Mouse (Mus musculus): ENCODE measurements around the gene Rsph9. TPM values are rescaled to one million over a fixed set of nuclear protein-coding genes. Genes with fewer than 3 reads are reported as not detected.
A peak's percentile ranks its signal among the peaks of the same experiment; 100 is the strongest.

Rsph9 gene
- total and polyA plus RNA-seq, 3 experiments: not detected

DNA sequence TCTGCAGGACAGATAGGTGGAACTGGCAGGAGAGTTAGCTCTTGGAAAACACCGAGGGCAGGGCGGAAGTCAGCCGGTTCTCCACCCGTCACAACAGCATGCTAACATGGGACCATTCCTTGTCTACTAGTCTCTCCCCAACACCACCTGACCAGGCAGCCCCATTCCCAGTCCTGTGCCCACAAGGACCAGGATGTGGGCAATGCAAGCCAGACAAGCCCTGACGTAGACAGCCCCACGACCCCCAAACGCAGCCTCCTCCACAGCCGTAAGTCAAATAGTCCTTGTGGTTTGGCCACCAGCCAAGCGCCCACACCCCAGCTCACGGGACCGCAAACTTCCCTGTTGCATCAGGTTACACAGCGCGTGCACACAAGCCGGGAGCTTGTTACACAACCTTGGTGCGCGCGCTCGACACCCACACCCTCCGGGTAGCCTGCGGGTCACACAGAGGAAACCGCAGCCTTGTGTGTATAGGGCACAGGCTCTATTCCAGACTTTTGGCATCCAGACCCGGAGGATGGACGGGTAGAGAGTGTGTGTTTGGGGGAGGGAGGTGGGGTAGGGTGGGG is 70.2 kb downstream of the Rsph9 start:
- TF ChIP-seq POLR2AphosphoS5 (IDR thresholded peaks at IDR 0.05; ENCODE audit: insufficient replicate concordance, low read depth, low read length) (no peak), CTCF (IDR thresholded peaks at IDR 0.05; ENCODE audit: low read depth, low read length) (no peak), GATA1 (IDR thresholded peaks at IDR 0.05; ENCODE audit: borderline replicate concordance, low read length) (no peak), GATA2 (IDR thresholded peaks at IDR 0.05; ENCODE audit: borderline replicate concordance, low read depth, low read length) (no peak), TAL1 (conservative IDR thresholded peaks at IDR 0.05; ENCODE audit: low read depth, low read length) (no peak)
- ATAC-seq (ENCODE audit: extremely low read depth, insufficient number of reproducible peaks, low FRiP score, poor library complexity, severe bottlenecking): peak; percentile 58
- peaks cover 11% of the 10 kb centered on the region for H3K27me3 ChIP-seq (ENCODE audit: insufficient read depth, low read length)
- H3K4me1 ChIP-seq (ENCODE audit: insufficient read depth, low read depth, low read length): peaks cover 16% of the 10 kb centered on the region
- H3K36me3 ChIP-seq (replicated peaks): no peaks in the 10 kb centered on the region
- peak; percentile 67 for DNase-seq (ENCODE audit: low spot score)
- peak overlapping the region; percentile 40; the same call in 1 of the 2 replicates for H3K4me3 ChIP-seq (ENCODE audit: low read depth, low read length)
- no peaks in the 10 kb centered on the region for H3K9me3 ChIP-seq (replicated peaks)

Other genes starting within 250 kb of the Rsph9 start
- 106 and 145 TPM in 2 replicates for gene Vegfa, start 111.8 kb downstream of the Rsph9 start, total RNA-seq (2014; fragmentation: Nextera tagmentation)
- gene Vegfa, start 111.8 kb downstream of the Rsph9 start, total RNA-seq (2017): 94.1 and 120 TPM in 2 replicates
- 51.6 and 56.0 TPM in 2 replicates for gene Vegfa, start 111.8 kb downstream of the Rsph9 start, polyA plus RNA-seq (2012)
- 66.4 and 87.7 TPM in 2 replicates for gene Mrps18a, start 33.2 kb downstream of the Rsph9 start, total RNA-seq (2014; fragmentation: Nextera tagmentation)
- 55.3 and 71.3 TPM in 2 replicates for gene Mrps18a, start 33.2 kb downstream of the Rsph9 start, total RNA-seq (2017)
- 88.7 and 110 TPM in 2 replicates for gene Mrps18a, start 33.2 kb downstream of the Rsph9 start, polyA plus RNA-seq (2012)
- gene Mad2l1bp, start 9.3 kb upstream of the Rsph9 start, total RNA-seq (2014; fragmentation: Nextera tagmentation): 21.7 and 27.4 TPM in 2 replicates
- gene Mad2l1bp, start 9.3 kb upstream of the Rsph9 start, total RNA-seq (2017): 12.7 and 14.0 TPM in 2 replicates
- gene Mad2l1bp, start 9.3 kb upstream of the Rsph9 start, polyA plus RNA-seq (2012): 7.8 and 12.8 TPM in 2 replicates
- 41.7 and 182 TPM in 2 replicates for gene Gtpbp2, start 16.8 kb upstream of the Rsph9 start, total RNA-seq (2014; fragmentation: Nextera tagmentation)
- 30.3 and 31.8 TPM in 2 replicates for gene Gtpbp2, start 16.8 kb upstream of the Rsph9 start, total RNA-seq (2017)
- 55.0 and 61.1 TPM in 2 replicates for gene Gtpbp2, start 16.8 kb upstream of the Rsph9 start, polyA plus RNA-seq (2012)
- 24.8 and 25.7 TPM in 2 replicates for gene Polh, start 58.4 kb upstream of the Rsph9 start, total RNA-seq (2014; fragmentation: Nextera tagmentation)
- gene Polh, start 58.4 kb upstream of the Rsph9 start, total RNA-seq (2017): 33.3 and 34.6 TPM in 2 replicates
- 2.2 and 2.8 TPM in 2 replicates for gene Polh, start 58.4 kb upstream of the Rsph9 start, polyA plus RNA-seq (2012)
- 65.6 and 77.6 TPM in 2 replicates for gene Xpo5, start 58.6 kb upstream of the Rsph9 start, total RNA-seq (2014; fragmentation: Nextera tagmentation)
- 50.9 and 55.3 TPM in 2 replicates for gene Xpo5, start 58.6 kb upstream of the Rsph9 start, total RNA-seq (2017)
- gene Xpo5, start 58.6 kb upstream of the Rsph9 start, polyA plus RNA-seq (2012): 14.1 and 24.8 TPM in 2 replicates
- gene Polr1c, start 103.8 kb upstream of the Rsph9 start, total RNA-seq (2014; fragmentation: Nextera tagmentation): 56.4 and 76.2 TPM in 2 replicates
- 64.1 and 71.0 TPM in 2 replicates for gene Polr1c, start 103.8 kb upstream of the Rsph9 start, total RNA-seq (2017)
- 17.7 and 26.6 TPM in 2 replicates for gene Polr1c, start 103.8 kb upstream of the Rsph9 start, polyA plus RNA-seq (2012)
- 31.3 and 32.5 TPM in 2 replicates for gene Yipf3, start 103.9 kb upstream of the Rsph9 start, total RNA-seq (2014; fragmentation: Nextera tagmentation)
- 28.1 and 40.0 TPM in 2 replicates for gene Yipf3, start 103.9 kb upstream of the Rsph9 start, total RNA-seq (2017)
- gene Yipf3, start 103.9 kb upstream of the Rsph9 start, polyA plus RNA-seq (2012): 72.2 and 72.4 TPM in 2 replicates
- 0.38 TPM in 1 of 2 replicates, not detected in the other for gene Lrrc73, start 109.3 kb upstream of the Rsph9 start, total RNA-seq (2014; fragmentation: Nextera tagmentation)
- 0.27 and 0.70 TPM in 2 replicates for gene Lrrc73, start 109.3 kb upstream of the Rsph9 start, total RNA-seq (2017)
- 1.5 and 2.4 TPM in 2 replicates for gene Lrrc73, start 109.3 kb upstream of the Rsph9 start, polyA plus RNA-seq (2012)
- 35.3 and 48.1 TPM in 2 replicates for gene Tjap1, start 138.8 kb upstream of the Rsph9 start, total RNA-seq (2014; fragmentation: Nextera tagmentation)
- gene Tjap1, start 138.8 kb upstream of the Rsph9 start, total RNA-seq (2017): 12.9 and 13.0 TPM in 2 replicates
- gene Tjap1, start 138.8 kb upstream of the Rsph9 start, polyA plus RNA-seq (2012): 110 and 121 TPM in 2 replicates
- gene Dlk2, start 153.2 kb upstream of the Rsph9 start, total RNA-seq (2014; fragmentation: Nextera tagmentation): not detected in 2 replicates
- 0.22 TPM in 1 of 2 replicates, not detected in the other for gene Dlk2, start 153.2 kb upstream of the Rsph9 start, total RNA-seq (2017)
- not detected in 2 replicates for gene Dlk2, start 153.2 kb upstream of the Rsph9 start, polyA plus RNA-seq (2012)
- gene Abcc10, start 184.1 kb upstream of the Rsph9 start, total RNA-seq (2014; fragmentation: Nextera tagmentation): 8.6 and 9.4 TPM in 2 replicates
- gene Abcc10, start 184.1 kb upstream of the Rsph9 start, total RNA-seq (2017): 3.1 and 3.8 TPM in 2 replicates
- 11.6 and 11.7 TPM in 2 replicates for gene Abcc10, start 184.1 kb upstream of the Rsph9 start, polyA plus RNA-seq (2012)
- 45.3 and 46.6 TPM in 2 replicates for gene Zfp318, start 239.5 kb upstream of the Rsph9 start, total RNA-seq (2014; fragmentation: Nextera tagmentation)
- 25.2 and 27.5 TPM in 2 replicates for gene Zfp318, start 239.5 kb upstream of the Rsph9 start, total RNA-seq (2017)
- 3.5 and 4.1 TPM in 2 replicates for gene Zfp318, start 239.5 kb upstream of the Rsph9 start, polyA plus RNA-seq (2012)

All from G1E (cell line).